8 mouse cellular contexts compared by ENCODE assay signal in genomic region chrX:153831951-153832561, GRCm38 (mm10). TPM values are rescaled to one million over a fixed set of nuclear protein-coding genes. Genes with fewer than 3 reads are reported as not detected.
DNase-seq lines count a peak whose midpoint lies in the region; ATAC-seq and TF ChIP-seq lines count a peak whose summit lies in the region.

TSS of gene Spin2c (plus strand) at chrX:153832225.

- DNase-seq in forebrain, embryonic 14.5 days (ENCODE audit: low spot score) = peak; percentile 62
- DNase-seq in layer of hippocampus, adult 18-20 months (ENCODE audit: low spot score in 2 of 2) = peak; percentile 11 to 44
- peak; percentile 14 for DNase-seq in thymus, postnatal 25 days

- H3K27me3 ChIP-seq in ES-Bruce4 (ENCODE audit: control insufficient read depth, insufficient read depth, low read length, poor library complexity, severe bottlenecking) = no peaks in the 10 kb centered on the region
- no peaks in the 10 kb centered on the region for H3K27me3 ChIP-seq in forebrain, embryonic 14.5 days (replicated peaks; ENCODE audit: control insufficient read depth, insufficient read depth, low read length)
- no peaks in the 10 kb centered on the region for H3K27me3 ChIP-seq in liver, embryonic 16.5 days (ENCODE audit: control insufficient read depth, insufficient read depth, low read depth, low read length)
- no peaks in the 10 kb centered on the region for H3K27me3 ChIP-seq in neural tube, embryonic 15.5 days (replicated peaks)

- H3K27ac ChIP-seq in ES-Bruce4 (ENCODE audit: insufficient read depth, low read length) = no peak within 1 kb of the TSS
- H3K27ac ChIP-seq in brown adipose tissue, adult 24 weeks (replicated peaks; ENCODE audit: low read depth, low read length) = no peak within 1 kb of the TSS
- no peak within 1 kb of the TSS for H3K27ac ChIP-seq in forebrain, embryonic 14.5 days (ENCODE audit: low read depth, low read length)
- no peak within 1 kb of the TSS for H3K27ac ChIP-seq in liver, embryonic 16.5 days (ENCODE audit: low read length)
- H3K27ac ChIP-seq in neural tube, embryonic 15.5 days (replicated peaks) = peak within 1 kb of the TSS; percentile 80

- no peaks in the 10 kb centered on the region for H3K4me1 ChIP-seq in ES-Bruce4 (ENCODE audit: control insufficient read depth, insufficient read depth, low read length)
- H3K4me1 ChIP-seq in brown adipose tissue, adult 24 weeks (ENCODE audit: control insufficient read depth, insufficient read depth, insufficient read length, low read length) = no peaks in the 10 kb centered on the region
- no peaks in the 10 kb centered on the region for H3K4me1 ChIP-seq in forebrain, embryonic 14.5 days (ENCODE audit: control insufficient read depth, insufficient read depth, low read length)
- no peaks in the 10 kb centered on the region for H3K4me1 ChIP-seq in liver, embryonic 16.5 days (ENCODE audit: control insufficient read depth, low read depth, low read length)
- no peaks in the 10 kb centered on the region for H3K4me1 ChIP-seq in neural tube, embryonic 15.5 days

- no peak for TF ChIP-seq EP300 in ES-Bruce4 (IDR thresholded peaks at IDR 0.05; ENCODE audit: insufficient read depth, low read depth, low read length)

- peak; percentile 96 for ATAC-seq in forebrain, embryonic 14.5 days
- ATAC-seq in hematopoietic stem cell, adult 5-6 weeks (replicated peaks in 1 of 2; ENCODE audit: insufficient read depth in 1 of 2, low FRiP score in 2 of 2, low TSS enrichment in 1 of 2, low read depth in 1 of 2, poor library complexity in 2 of 2, severe bottlenecking in 2 of 2) = peak; percentile 93 to 94
- 0 out of 2 replicates have a peak, but pooled peaks have one; percentile 24 for ATAC-seq in liver, embryonic 16.5 days (ENCODE audit: low read depth)
- peak; percentile 95 for ATAC-seq in neural tube, embryonic 15.5 days (ENCODE audit: low FRiP score)

- H3K4me2 ChIP-seq in forebrain, embryonic 14.5 days (ENCODE audit: low read length) = peak within 1 kb of the TSS; percentile 53
- H3K4me2 ChIP-seq in liver, embryonic 16.5 days (ENCODE audit: low read depth, low read length) = peak within 1 kb of the TSS; percentile 41
- peak within 1 kb of the TSS; percentile 54 for H3K4me2 ChIP-seq in neural tube, embryonic 15.5 days

- no peaks in the 10 kb centered on the region for H3K9me3 ChIP-seq in ES-Bruce4 (replicated peaks; ENCODE audit: control insufficient read depth, insufficient read depth, low read length, poor library complexity, severe bottlenecking)
- H3K9me3 ChIP-seq in forebrain, embryonic 14.5 days (replicated peaks; ENCODE audit: control insufficient read depth, low read length) = no peaks in the 10 kb centered on the region
- H3K9me3 ChIP-seq in liver, embryonic 16.5 days (replicated peaks; ENCODE audit: control insufficient read depth, low read length) = no peaks in the 10 kb centered on the region
- H3K9me3 ChIP-seq in neural tube, embryonic 15.5 days (replicated peaks) = no peaks in the 10 kb centered on the region

- WGBS in forebrain, embryonic 14.5 days = 14% methylated on average over 23 of the region's 23 CpGs
- 15% methylated on average over 23 of the region's 23 CpGs for WGBS in liver, embryonic 16.5 days (ENCODE audit: insufficient replicate concordance)
- WGBS in neural tube, embryonic 15.5 days = 18% methylated on average over 23 of the region's 23 CpGs

- H3K4me3 ChIP-seq in ES-Bruce4 (ENCODE audit: low read depth, low read length) = peak within 1 kb of the TSS; percentile 88
- H3K4me3 ChIP-seq in brown adipose tissue, adult 24 weeks (ENCODE audit: insufficient read depth, low read depth, low read length) = peak within 1 kb of the TSS; percentile 59
- H3K4me3 ChIP-seq in forebrain, embryonic 14.5 days (ENCODE audit: low read depth, low read length) = peak within 1 kb of the TSS; percentile 47
- H3K4me3 ChIP-seq in liver, embryonic 16.5 days (ENCODE audit: low read depth, low read length) = peak within 1 kb of the TSS; percentile 46
- H3K4me3 ChIP-seq in neural tube, embryonic 15.5 days (replicated peaks) = peak within 1 kb of the TSS; percentile 54

- no peak for TF ChIP-seq POLR2A in ES-Bruce4 (IDR thresholded peaks at IDR 0.05; ENCODE audit: insufficient read depth, low read length)

- no peak for TF ChIP-seq CTCF in ES-Bruce4 (IDR thresholded peaks at IDR 0.05; ENCODE audit: low read depth, low read length)

- H3K9ac ChIP-seq in ES-Bruce4 (ENCODE audit: low read depth, poor library complexity, severe bottlenecking) = peak within 1 kb of the TSS; percentile 51; the same call in 1 of the 2 replicates
- peak within 1 kb of the TSS; percentile 62 for H3K9ac ChIP-seq in forebrain, embryonic 14.5 days (ENCODE audit: low read length)
- H3K9ac ChIP-seq in liver, embryonic 16.5 days (ENCODE audit: low read depth, low read length) = no peak within 1 kb of the TSS
- peak within 1 kb of the TSS; percentile 53 for H3K9ac ChIP-seq in neural tube, embryonic 15.5 days (replicated peaks)

- no peaks in the 10 kb centered on the region for H3K36me3 ChIP-seq in ES-Bruce4 (ENCODE audit: control insufficient read depth, insufficient read depth, low read length, poor library complexity, severe bottlenecking)
- H3K36me3 ChIP-seq in forebrain, embryonic 14.5 days (ENCODE audit: control insufficient read depth, insufficient read depth, low read length) = no peaks in the 10 kb centered on the region
- H3K36me3 ChIP-seq in liver, embryonic 16.5 days (ENCODE audit: control insufficient read depth, insufficient read depth) = no peaks in the 10 kb centered on the region
- H3K36me3 ChIP-seq in neural tube, embryonic 15.5 days = no peaks in the 10 kb centered on the region

RNA-seq across cellular contexts. Expression of gene Spin2c, which starts in this region (rescaled TPM):
- polyA plus RNA-seq in ES-Bruce4 (2011; ENCODE audit: insufficient read depth, insufficient read length, low read depth, missing spikeins) = 7.9 and 8.6 TPM in 2 replicates
- polyA plus RNA-seq in brown adipose tissue, adult 24 weeks (2012; ENCODE audit: insufficient read depth, insufficient read length, missing spikeins) = not detected in 2 replicates
- 24.1 and 26.7 TPM in 2 replicates for polyA plus RNA-seq in forebrain, embryonic 14.5 days (2014; fragmentation: Nextera tagmentation; extraction: Ambion mirVana)
- total RNA-seq in hematopoietic stem cell, adult 5-6 weeks (2017) = 1.3 and 2.3 TPM in 2 replicates
- total RNA-seq in layer of hippocampus, adult 18-20 months (2021) = 10 to 100 TPM in 1 of 2 experiments, 1 to 10 TPM in 1; 9.6 to 10.2 TPM
- polyA plus RNA-seq in liver, embryonic 16.5 days (2015; fragmentation: Nextera tagmentation; extraction: Ambion mirVana) = 1.1 TPM in 2 replicates
- 26.2 and 26.5 TPM in 2 replicates for polyA plus RNA-seq in neural tube, embryonic 15.5 days (2015; fragmentation: Nextera tagmentation; extraction: Ambion mirVana)

Comparison
In these comparisons a context has a peak if more than half of its experiments do, and no peak if none do; other contexts are left out.
1. ATAC-seq: peak in every context shown above with its lines; median percentile 96 in forebrain, embryonic 14.5 days; 95 in neural tube, embryonic 15.5 days; 94 in hematopoietic stem cell, adult 5-6 weeks; 24 in liver, embryonic 16.5 days.